Mouse (Mus musculus) forebrain, postnatal 0 days (tissue): ENCODE measurements around the gene Hnrnpab. TPM values are rescaled to one million over a fixed set of nuclear protein-coding genes. Genes with fewer than 3 reads are reported as not detected.

Experiments used
- ATAC-seq: fragments of 200-750 bp; cut with Nextera tagmentation; 2 replicates; pipeline ENCODE4 v1.8.0; 2017; ENCODE audit warnings: mild to moderate bottlenecking, moderate library complexity
- DNase-seq: peaks from one replicate; pipeline ENCODE4 v3.0.0-alpha.2; 2015
- H3K27ac ChIP-seq: fragments of 300-500 bp; sonication (generic); 2 replicates; pipeline ENCODE4 v1.5.1; 2014; ENCODE audit warnings: low read depth, mild to moderate bottlenecking, antibody characterized with exemption, low read length, moderate library complexity, mixed read lengths
- H3K27me3 ChIP-seq: fragments of 300-500 bp; sonication (generic); 2 replicates; pipeline ENCODE4 v1.6.1; 2014; ENCODE audit warnings: mild to moderate bottlenecking, low read length, mixed read lengths; ENCODE audit not compliant: insufficient read depth
- H3K36me3 ChIP-seq: fragments of 300-500 bp; sonication (generic); 2 replicates; pipeline ENCODE4 v1.6.1; 2014; ENCODE audit warnings: mild to moderate bottlenecking, moderate library complexity; ENCODE audit not compliant: insufficient read depth
- H3K4me1 ChIP-seq: fragments of 300-500 bp; sonication (generic); 2 replicates; pipeline ENCODE4 v1.6.1; 2014; ENCODE audit warnings: antibody characterized with exemption; ENCODE audit not compliant: insufficient read depth
- H3K4me2 ChIP-seq: fragments of 300-500 bp; sonication (generic); 2 replicates; pipeline ENCODE4 v1.6.1; 2014; ENCODE audit warnings: low read depth, mild to moderate bottlenecking, moderate library complexity
- H3K4me3 ChIP-seq: fragments of 300-500 bp; sonication (generic); 2 replicates; pipeline ENCODE4 v1.5.1; 2014; ENCODE audit warnings: low read depth, low read length, mixed read lengths
- H3K9ac ChIP-seq: fragments of 300-500 bp; sonication (generic); 2 replicates; pipeline ENCODE4 v1.6.1; 2014; ENCODE audit warnings: mild to moderate bottlenecking
- H3K9me3 ChIP-seq: fragments of 300-500 bp; sonication (generic); 2 replicates; pipeline ENCODE4 v1.6.1; 2016; ENCODE audit warnings: low read length
- CTCF ChIP-seq: sonication (generic); IDR thresholded peaks from 2 replicates; pipeline ENCODE4 v1.5.1; 2016; ENCODE audit warnings: antibody characterized with exemption, control low read depth, low read depth
- WGBS: fragments of 180-500 bp; shearing (Covaris S2); extraction: QIAGEN DNeasy Blood & Tissue Kit; methylation state at CpG from one replicate; pipeline ENCODE4 v1.1.7; 2014; 5-methylcytosine and 5-hydroxymethylcytosine counted together
- polyA plus RNA-seq: library from polyadenylated mRNA; unstranded; fragments of >200 nt; fragmentation: Nextera tagmentation; extraction: Ambion mirVana; gene quantifications from 2 replicates; pipeline ENCODE4 v1.2.1, GENCODE M21; 2015
- total RNA-seq: library from RNA; depleted of rRNA; stranded (reverse); fragments of >200 nt; gene quantifications from 2 replicates; pipeline ENCODE4 v1.2.3, GENCODE M21; 2014

Hnrnpab gene
- total and polyA plus RNA-seq, 2 experiments from 2014 or later: 350 to 364 TPM

- no peaks in the 10 kb centered on the region for H3K27me3 ChIP-seq
- 60% methylated on average over 15 of the region's 15 CpGs for WGBS
- H3K4me3 ChIP-seq: no peak overlapping the region
- H3K27ac ChIP-seq: no peak overlapping the region
- H3K4me1 ChIP-seq: no peaks in the 10 kb centered on the region
- DNase-seq (no peak), ATAC-seq (no peak)
- H3K4me2 ChIP-seq: no peak overlapping the region
- no peak overlapping the region for H3K9ac ChIP-seq
- TF ChIP-seq CTCF: no peak
- peaks cover 8% of the 10 kb centered on the region; the same call in 1 of the 2 replicates for H3K36me3 ChIP-seq
- H3K9me3 ChIP-seq: no peaks in the 10 kb centered on the region
These were observed 37.1 kb upstream of the Hnrnpab start for GRCm38 (mm10) chr11:51643761-51644160.

- no peak for TF ChIP-seq CTCF
- H3K27ac ChIP-seq: no peak overlapping the region
- H3K36me3 ChIP-seq: peaks cover 8% of the 10 kb centered on the region; the same call in 1 of the 2 replicates
- no peak overlapping the region for H3K9ac ChIP-seq
- no peak for ATAC-seq
- DNase-seq: no peak
- no peak overlapping the region for H3K4me2 ChIP-seq
- H3K4me3 ChIP-seq: no peak overlapping the region
- H3K9me3 ChIP-seq: no peaks in the 10 kb centered on the region
- WGBS: 82% methylated on average over 9 of the region's 9 CpGs
- H3K4me1 ChIP-seq: no peaks in the 10 kb centered on the region
- H3K27me3 ChIP-seq: no peaks in the 10 kb centered on the region
These were observed 36.6 kb upstream of the Hnrnpab start for GRCm38 (mm10) chr11:51643202-51643601.

- 74% methylated on average over 7 of the region's 7 CpGs for WGBS
These were observed 34.1 kb upstream of the Hnrnpab start for GRCm38 (mm10) chr11:51640748-51641147.

GRCm38 (mm10) chr11:51638497-51638896, 31.9 kb upstream of the Hnrnpab start:
- H3K4me3 ChIP-seq: no peak overlapping the region
- DNase-seq (no peak), ATAC-seq (no peak)
- H3K36me3 ChIP-seq: no peaks in the 10 kb centered on the region
- H3K4me2 ChIP-seq: no peak overlapping the region
- no peak overlapping the region for H3K27ac ChIP-seq
- WGBS: 77% methylated on average over 5 of the region's 5 CpGs
- TF ChIP-seq CTCF: no peak
- peaks cover 8% of the 10 kb centered on the region; the same call in 1 of the 2 replicates for H3K4me1 ChIP-seq
- H3K9me3 ChIP-seq: no peaks in the 10 kb centered on the region
- H3K9ac ChIP-seq: no peak overlapping the region
- H3K27me3 ChIP-seq: no peaks in the 10 kb centered on the region

More at GRCm38 (mm10) chr11:51640748-51641147, 34.1 kb upstream of the Hnrnpab start:
- no peak for TF ChIP-seq CTCF
- ATAC-seq (no peak), DNase-seq (no peak)
- Histone ChIP-seq H3K4me1 (no peaks in the 10 kb centered on the region), H3K9me3 (no peaks in the 10 kb centered on the region), H3K9ac (no peak overlapping the region), H3K4me2 (no peak overlapping the region), H3K27me3 (no peaks in the 10 kb centered on the region), H3K4me3 (no peak overlapping the region), H3K36me3 (peaks cover 8% of the 10 kb centered on the region; the same call in 1 of the 2 replicates), H3K27ac (no peak overlapping the region)

- DNase-seq (no peak), ATAC-seq (no peak)
- no peaks in the 10 kb centered on the region for H3K27me3 ChIP-seq
- no peak overlapping the region for H3K4me3 ChIP-seq
- peaks cover 8% of the 10 kb centered on the region; the same call in 1 of the 2 replicates for H3K4me1 ChIP-seq
- TF ChIP-seq CTCF: no peak
- H3K4me2 ChIP-seq: 0 out of 2 replicates have a peak overlapping the region, but pooled peaks have one; percentile 2
- H3K27ac ChIP-seq: no peak overlapping the region
- H3K36me3 ChIP-seq: no peaks in the 10 kb centered on the region
- no peak overlapping the region for H3K9ac ChIP-seq
- 4% methylated on average over 17 of the region's 17 CpGs for WGBS
- no peaks in the 10 kb centered on the region for H3K9me3 ChIP-seq
These were observed 31.3 kb upstream of the Hnrnpab start for GRCm38 (mm10) chr11:51637971-51638414.

- peak; percentile 81 for DNase-seq
- TF ChIP-seq CTCF: peak; percentile 73
- Histone ChIP-seq H3K27ac (peak overlapping the region; percentile 80), H3K9ac (peak overlapping the region; percentile 56), H3K4me1 (peaks cover 8% of the 10 kb centered on the region; the same call in 1 of the 2 replicates), H3K9me3 (no peaks in the 10 kb centered on the region), H3K4me2 (peak overlapping the region; percentile 54), H3K4me3 (peak overlapping the region; percentile 53), H3K36me3 (no peaks in the 10 kb centered on the region), H3K27me3 (no peaks in the 10 kb centered on the region)
- peak; percentile 50 for ATAC-seq
- 4% methylated on average over 6 of the region's 6 CpGs for WGBS
These were observed 29.7 kb upstream of the Hnrnpab start for GRCm38 (mm10) chr11:51636323-51636684.

- Histone ChIP-seq H3K4me1 (peaks cover 8% of the 10 kb centered on the region; the same call in 1 of the 2 replicates), H3K9ac (peak within 1 kb of the TSS; percentile 56), H3K9me3 (no peaks in the 10 kb centered on the region), H3K4me3 (peak within 1 kb of the TSS; percentile 53), H3K27ac (peak within 1 kb of the TSS; percentile 80), H3K36me3 (no peaks in the 10 kb centered on the region), H3K27me3 (no peaks in the 10 kb centered on the region), H3K4me2 (peak within 1 kb of the TSS; percentile 54)
- peak; percentile 97 for DNase-seq
- TF ChIP-seq CTCF: peak; percentile 41
- peak; percentile 97 for ATAC-seq
- WGBS: under 1% methylated on average over 61 of the region's 61 CpGs
These were observed 29.1 kb upstream of the Hnrnpab start, which contains the start of gene Rmnd5b for GRCm38 (mm10) chr11:51635525-51636322. Rmnd5b (minus strand) TSS chr11:51635896.
